ENCODE assay signal across 8 mouse cellular contexts in genomic region chr5:143711326-143711725, GRCm38 (mm10). TPM values are rescaled to one million over a fixed set of nuclear protein-coding genes. Genes with fewer than 3 reads are reported as not detected.
DNase-seq lines count a peak whose midpoint lies in the region; ATAC-seq lines count a peak whose summit lies in the region.

No protein-coding gene starts in this region.

- intact Hi-C loops in heart, postnatal 25 days (cut with DNase I): loop anchor here (1.0 to 10.0 kb wide), 2 partner anchors 143 to 277 kb away; no protein-coding TSS in a partner anchor
- intact Hi-C loops in left cerebral cortex, postnatal 25 days (cut with DNase I): loop anchor here (1.0 to 10.0 kb wide), 2 partner anchors 143 to 277 kb away; no protein-coding TSS in a partner anchor

- peak; percentile 74 to 80 for DNase-seq in heart, adult 18-20 months
- DNase-seq in heart, postnatal 25 days (ENCODE audit: low spot score): no peak
- peak; percentile 76 to 81 for DNase-seq in cerebellum, postnatal 14 days
- DNase-seq in frontal cortex, postnatal 25 days (ENCODE audit: low spot score in 2 of 2): peak; percentile 49 to 57
- DNase-seq in induced T-regulatory cell, adult 2 months (ENCODE audit: low read depth): peak; percentile 64
- peak; percentile 76 to 85 for DNase-seq in left cerebral cortex, postnatal 25 days (ENCODE audit: low spot score in 2 of 2)
- peak; percentile 62 to 64 for DNase-seq in right cerebral cortex, postnatal 36 days (ENCODE audit: low spot score in 2 of 2)

- peak; percentile 65 for ATAC-seq in megakaryocyte-erythroid progenitor cell, adult 5-6 weeks (replicated peaks; ENCODE audit: low FRiP score, low TSS enrichment, poor library complexity, severe bottlenecking)

RNA-seq across cellular contexts. Expression of gene Usp42, which starts 20.8 kb away (rescaled TPM):
- total RNA-seq in heart, adult 18-20 months (2021): 1 to 10 TPM; 5.1 to 5.3 TPM
- 1 to 10 TPM; 6.7 to 7.3 TPM for total RNA-seq in heart, postnatal 25 days (2021)
- total RNA-seq in left cerebral cortex, postnatal 25 days (2021): 10 to 100 TPM; 22.1 to 24.0 TPM
- 11.0 and 15.7 TPM in 2 replicates for total RNA-seq in megakaryocyte-erythroid progenitor cell, adult 5-6 weeks (2014; fragmentation: Nextera tagmentation)
- total RNA-seq in megakaryocyte-erythroid progenitor cell, adult 5-6 weeks (2017): 9.2 and 18.7 TPM in 2 replicates
